Mouse (Mus musculus) neural tube, embryonic 11.5 days (tissue): Measurements from ENCODE around the gene 9430038I01Rik. TPM values are rescaled to one million over a fixed set of nuclear protein-coding genes. Genes with fewer than 3 reads are reported as not detected.

Source experiments
- ATAC-seq: fragments of 200-750 bp; cut with Nextera tagmentation; 2 replicates; pipeline ENCODE4 v1.8.0; 2017; ENCODE audit warnings: moderate number of reproducible peaks, mild to moderate bottlenecking, moderate TSS enrichment, moderate library complexity; ENCODE audit not compliant: insufficient read depth, low FRiP score, low TSS enrichment
- DNase-seq: peaks from one replicate; pipeline ENCODE4 v3.0.0-alpha.2; 2015; ENCODE audit warnings: low spot score
- H3K27ac ChIP-seq: fragments of 300-500 bp; sonication (generic); 2 replicates; pipeline ENCODE4 v1.5.1; 2014; ENCODE audit warnings: low read depth, mild to moderate bottlenecking, low read length
- H3K27me3 ChIP-seq: fragments of 300-500 bp; sonication (generic); 2 replicates; pipeline ENCODE4 v1.6.1; 2014; ENCODE audit warnings: mild to moderate bottlenecking, low read length, mixed read lengths; ENCODE audit not compliant: control insufficient read depth, insufficient read depth
- H3K36me3 ChIP-seq: fragments of 300-500 bp; sonication (generic); 2 replicates; pipeline ENCODE4 v1.6.1; 2014; ENCODE audit warnings: mild to moderate bottlenecking, low read length, moderate library complexity, mixed read lengths; ENCODE audit not compliant: control insufficient read depth, insufficient read depth
- H3K4me1 ChIP-seq: fragments of 300-500 bp; sonication (generic); 2 replicates; pipeline ENCODE4 v1.6.1; 2014; ENCODE audit warnings: low read length, mixed read lengths; ENCODE audit not compliant: control insufficient read depth, insufficient read depth
- H3K4me2 ChIP-seq: fragments of 300-500 bp; sonication (generic); 2 replicates; pipeline ENCODE4 v1.6.1; 2014; ENCODE audit warnings: low read depth, mild to moderate bottlenecking, moderate library complexity
- H3K4me3 ChIP-seq: fragments of 300-500 bp; sonication (generic); 2 replicates; pipeline ENCODE4 v1.5.1; 2014; ENCODE audit warnings: low read depth, low read length
- H3K9ac ChIP-seq: fragments of 300-500 bp; sonication (generic); 2 replicates; pipeline ENCODE4 v1.6.1; 2014; ENCODE audit warnings: mild to moderate bottlenecking, low read length
- H3K9me3 ChIP-seq: fragments of 300-500 bp; sonication (generic); 2 replicates; pipeline ENCODE4 v1.6.1; 2016; ENCODE audit warnings: low read length; ENCODE audit not compliant: control insufficient read depth
- WGBS: fragments of 180-500 bp; shearing (Covaris S2); extraction: QIAGEN DNeasy Blood & Tissue Kit; methylation state at CpG from one replicate; pipeline ENCODE4 v1.1.7; 2014; 5-methylcytosine and 5-hydroxymethylcytosine counted together
- polyA plus RNA-seq: library from polyadenylated mRNA; unstranded; fragments of >200 nt; fragmentation: Nextera tagmentation; extraction: Ambion mirVana; gene quantifications from 2 replicates; pipeline ENCODE4 v1.2.1, GENCODE M21; 2014

9430038I01Rik gene
- polyA plus RNA-seq, 1 experiment from 2014 or later = 17.4 TPM

DNA sequence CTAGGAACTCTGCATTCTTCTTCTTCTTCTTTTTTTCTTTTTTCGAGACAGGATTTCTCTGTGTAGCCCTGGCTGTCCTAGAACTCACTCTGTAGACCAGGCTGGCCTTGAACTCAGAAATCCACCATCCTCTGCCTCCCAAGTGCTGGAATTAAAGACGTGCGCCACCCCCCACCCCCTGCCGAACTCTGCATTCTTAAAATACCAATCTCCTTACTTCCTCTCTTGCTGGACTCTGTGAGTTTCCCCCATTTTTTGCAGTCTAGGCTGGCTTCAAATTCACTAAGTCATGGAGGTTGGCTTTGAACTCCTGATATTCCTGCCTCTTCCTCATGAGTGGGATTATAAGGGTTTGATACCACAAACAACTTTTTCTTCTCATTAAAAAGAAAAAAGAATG lies 16.1 kb upstream of the 9430038I01Rik start:
- 66% methylated on average over 4 of the region's 4 CpGs for WGBS
- Histone ChIP-seq H3K27ac (no peak overlapping the region), H3K4me1 (no peaks in the 10 kb centered on the region), H3K9ac (no peak overlapping the region), H3K4me3 (no peak overlapping the region), H3K9me3 (no peaks in the 10 kb centered on the region), H3K36me3 (no peaks in the 10 kb centered on the region), H3K27me3 (no peaks in the 10 kb centered on the region), H3K4me2 (no peak overlapping the region)
- DNase-seq = no peak
- ATAC-seq = no peak

DNA sequence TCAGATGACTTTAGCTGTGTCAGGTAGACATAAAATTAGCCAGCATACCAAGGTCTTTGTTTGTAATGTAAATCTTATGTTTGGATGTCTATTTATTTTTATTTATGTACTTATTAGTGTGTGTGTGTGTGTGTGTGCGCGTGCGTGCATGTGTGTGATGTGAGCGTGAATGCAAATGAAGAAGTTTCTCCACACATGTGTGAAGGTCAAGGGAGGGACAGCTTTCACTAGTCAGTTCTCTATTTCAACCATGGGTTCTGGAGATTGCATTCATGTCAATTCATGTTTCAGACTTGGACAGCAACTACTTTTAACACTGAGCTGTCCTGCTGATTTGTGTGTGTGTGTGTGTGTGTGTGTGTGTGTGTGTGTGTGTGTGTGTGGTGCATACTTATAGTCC lies 10.7 kb upstream of the 9430038I01Rik start:
- WGBS = 94% methylated on average over 4 of the region's 4 CpGs
- Histone ChIP-seq H3K9me3 (no peaks in the 10 kb centered on the region), H3K27me3 (no peaks in the 10 kb centered on the region), H3K4me1 (no peaks in the 10 kb centered on the region), H3K27ac (no peak overlapping the region), H3K4me3 (no peak overlapping the region), H3K9ac (no peak overlapping the region), H3K4me2 (no peak overlapping the region), H3K36me3 (no peaks in the 10 kb centered on the region)
- no peak for DNase-seq
- no peak for ATAC-seq

DNA sequence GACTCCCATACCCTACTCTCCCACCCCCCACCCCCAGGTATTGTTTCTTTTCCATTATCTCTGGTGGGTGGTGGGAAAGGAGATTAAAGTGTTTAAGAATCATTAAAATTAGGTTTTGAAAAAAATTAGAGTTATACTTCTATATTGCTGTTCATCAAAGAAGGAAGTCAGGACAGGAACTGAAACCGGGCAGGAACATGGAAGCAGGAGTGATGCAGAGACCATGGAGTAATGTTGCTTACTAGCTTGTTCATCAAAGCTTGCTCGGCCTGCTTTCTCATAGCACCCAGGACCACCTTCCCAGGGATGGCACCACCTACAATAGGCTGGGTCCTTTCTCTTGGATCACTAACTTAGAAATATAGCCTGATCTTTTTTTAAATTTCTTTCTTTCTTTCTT lies 10.0 kb upstream of the 9430038I01Rik start:
- Histone ChIP-seq H3K27ac (no peak overlapping the region), H3K36me3 (no peaks in the 10 kb centered on the region), H3K4me3 (no peak overlapping the region), H3K4me1 (no peaks in the 10 kb centered on the region), H3K9ac (no peak overlapping the region), H3K4me2 (no peak overlapping the region), H3K27me3 (no peaks in the 10 kb centered on the region), H3K9me3 (no peaks in the 10 kb centered on the region)
- ATAC-seq = no peak
- 89% methylated on average over 2 of the region's 2 CpGs for WGBS
- DNase-seq = no peak

DNA sequence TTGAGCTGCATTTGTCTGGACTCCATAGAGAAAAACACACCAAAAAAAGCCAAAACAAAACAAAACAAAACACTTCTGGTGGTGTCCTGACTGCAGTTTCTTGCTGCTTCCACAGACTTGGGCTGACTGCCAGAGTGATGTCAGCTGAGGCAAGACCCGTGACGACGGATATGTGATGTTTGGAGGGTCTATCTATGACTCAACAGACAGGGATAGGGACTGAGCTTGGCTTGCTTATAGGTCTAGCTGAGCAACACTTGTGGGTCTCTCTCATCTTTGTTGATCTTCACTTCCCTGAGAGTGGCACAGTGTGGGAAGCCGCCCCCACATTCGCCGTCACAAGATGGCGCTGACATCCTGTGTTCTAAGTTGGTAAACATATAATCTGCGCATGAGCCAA lies 4.1 kb upstream of the 9430038I01Rik start:
- ATAC-seq (no peak), DNase-seq (no peak)
- Histone ChIP-seq H3K9me3 (no peaks in the 10 kb centered on the region), H3K36me3 (no peaks in the 10 kb centered on the region), H3K27ac (no peak overlapping the region), H3K4me2 (no peak overlapping the region), H3K4me1 (no peaks in the 10 kb centered on the region), H3K4me3 (no peak overlapping the region), H3K9ac (no peak overlapping the region), H3K27me3 (no peaks in the 10 kb centered on the region)
- WGBS = 90% methylated on average over 7 of the region's 8 CpGs

DNA sequence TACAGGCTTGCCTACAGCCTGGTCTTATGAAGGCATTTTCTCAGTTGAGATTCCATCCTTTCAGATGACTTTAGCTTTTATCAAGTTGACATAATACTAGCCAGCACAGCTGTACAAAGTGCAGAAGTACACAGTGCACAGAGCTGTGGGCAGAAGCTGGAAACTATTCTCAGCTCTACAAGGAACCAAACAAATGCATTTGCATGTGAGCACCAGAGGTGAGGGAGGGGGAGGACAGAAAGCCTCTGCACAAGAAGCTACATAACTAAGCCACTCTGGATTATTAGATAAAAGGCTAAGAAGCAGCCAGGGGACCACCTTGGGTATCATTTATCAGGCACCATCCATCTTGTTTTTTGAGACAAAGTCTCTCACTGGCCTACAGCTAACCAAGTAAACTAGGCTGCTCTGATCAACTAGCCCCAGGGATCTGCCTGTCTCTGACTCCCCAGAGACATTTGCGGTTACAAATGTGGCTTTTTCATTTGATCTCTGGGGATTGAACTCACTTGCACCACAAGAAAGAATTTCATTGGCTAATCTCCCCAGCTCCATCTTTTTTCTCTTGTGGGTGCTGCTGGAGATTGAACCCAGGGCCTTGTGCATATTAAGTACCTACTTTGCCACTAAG lies 3.0 kb downstream of the 9430038I01Rik start:
- DNase-seq (no peak), ATAC-seq (no peak)
- H3K4me2 ChIP-seq = no peak overlapping the region
- H3K27ac ChIP-seq = no peak overlapping the region
- WGBS = 91% methylated on average over 1 of the region's 1 CpGs
- no peaks in the 10 kb centered on the region for H3K9me3 ChIP-seq
- H3K9ac ChIP-seq = no peak overlapping the region
- no peaks in the 10 kb centered on the region for H3K36me3 ChIP-seq
- H3K4me1 ChIP-seq = no peaks in the 10 kb centered on the region
- no peak overlapping the region for H3K4me3 ChIP-seq
- no peaks in the 10 kb centered on the region for H3K27me3 ChIP-seq

DNA sequence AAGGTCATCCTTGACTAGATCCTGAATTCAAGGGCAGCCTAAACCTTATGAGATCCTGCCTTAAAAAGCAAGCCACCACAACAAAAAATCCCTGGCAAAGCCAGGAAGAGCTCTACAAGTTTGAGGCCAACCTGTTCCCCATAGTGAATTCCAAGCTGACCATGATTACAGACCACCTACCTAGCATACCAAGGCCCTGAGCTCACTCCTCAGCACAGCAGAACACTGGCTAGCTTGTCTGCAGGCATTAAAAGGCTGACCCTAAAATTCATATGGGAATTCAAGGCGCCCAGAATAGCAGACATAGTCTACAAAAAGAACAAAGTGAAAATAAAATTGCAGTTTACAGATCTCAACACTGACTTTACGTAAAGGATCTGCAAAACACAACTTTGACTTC lies 6.4 kb downstream of the 9430038I01Rik start:
- H3K27me3 ChIP-seq = no peaks in the 10 kb centered on the region
- DNase-seq = no peak
- no peaks in the 10 kb centered on the region for H3K36me3 ChIP-seq
- no peak overlapping the region for H3K4me2 ChIP-seq
- H3K27ac ChIP-seq = no peak overlapping the region
- H3K9me3 ChIP-seq = no peaks in the 10 kb centered on the region
- no peak for ATAC-seq
- no peaks in the 10 kb centered on the region for H3K4me1 ChIP-seq
- WGBS = 89% methylated on average over 2 of the region's 2 CpGs
- H3K9ac ChIP-seq = no peak overlapping the region
- H3K4me3 ChIP-seq = no peak overlapping the region

DNA sequence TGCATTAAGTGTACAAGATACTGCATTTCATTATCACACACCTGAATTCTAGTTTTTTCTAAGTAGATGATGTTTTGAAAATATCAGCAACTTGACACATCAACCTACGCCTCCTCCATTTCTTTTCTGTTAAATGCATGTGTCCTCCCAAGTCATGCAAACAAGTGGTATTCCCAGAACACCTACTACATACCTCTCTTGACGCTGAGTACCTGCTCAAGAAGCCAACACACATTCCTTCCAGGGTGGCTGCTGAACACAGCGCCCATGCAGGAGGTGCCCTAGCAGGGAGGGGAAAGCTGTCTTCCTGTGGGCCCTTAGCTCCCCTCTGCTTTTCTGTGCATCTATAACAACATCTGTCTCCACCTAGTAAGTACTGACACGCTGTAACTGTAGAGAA lies 11.6 kb downstream of the 9430038I01Rik start:
- no peaks in the 10 kb centered on the region for H3K27me3 ChIP-seq
- no peak overlapping the region for H3K4me2 ChIP-seq
- H3K36me3 ChIP-seq = no peaks in the 10 kb centered on the region
- WGBS = 93% methylated on average over 4 of the region's 4 CpGs
- no peak for ATAC-seq
- H3K9ac ChIP-seq = no peak overlapping the region
- no peak overlapping the region for H3K27ac ChIP-seq
- no peak overlapping the region for H3K4me3 ChIP-seq
- no peaks in the 10 kb centered on the region for H3K4me1 ChIP-seq
- H3K9me3 ChIP-seq = no peaks in the 10 kb centered on the region
- no peak for DNase-seq

DNA sequence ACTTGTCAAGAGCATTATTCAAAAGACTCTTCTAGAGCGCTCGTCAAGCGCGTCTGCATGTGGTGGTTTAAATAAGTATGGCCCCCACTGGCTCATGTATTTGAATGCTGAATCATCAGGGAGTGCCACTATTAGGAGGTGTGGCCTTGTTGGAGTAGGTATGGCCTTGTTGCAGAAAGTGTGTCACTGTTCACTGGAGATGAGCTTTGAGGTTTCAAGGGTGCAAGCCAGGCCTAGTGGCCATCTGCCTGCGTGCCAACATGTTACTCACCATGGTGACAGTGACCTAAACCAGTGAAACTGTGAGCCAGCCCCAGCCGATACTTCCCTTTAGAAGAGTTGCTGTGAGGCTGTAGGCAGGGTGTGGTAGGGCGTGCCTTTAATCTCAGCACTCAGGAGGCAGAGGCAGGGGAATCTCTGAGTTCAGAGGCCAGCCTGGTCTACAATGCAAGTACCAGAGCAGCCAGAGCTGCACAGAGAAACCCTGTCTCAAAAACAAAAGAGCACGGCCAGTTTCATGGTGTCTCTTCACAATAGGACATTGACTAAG lies 13.1 kb downstream of the 9430038I01Rik start:
- no peak for DNase-seq
- ATAC-seq = no peak
- Histone ChIP-seq H3K4me3 (no peak overlapping the region), H3K9me3 (no peaks in the 10 kb centered on the region), H3K36me3 (no peaks in the 10 kb centered on the region), H3K27ac (no peak overlapping the region), H3K4me1 (no peaks in the 10 kb centered on the region), H3K9ac (no peak overlapping the region), H3K27me3 (no peaks in the 10 kb centered on the region), H3K4me2 (no peak overlapping the region)
- 91% methylated on average over 8 of the region's 8 CpGs for WGBS

DNA sequence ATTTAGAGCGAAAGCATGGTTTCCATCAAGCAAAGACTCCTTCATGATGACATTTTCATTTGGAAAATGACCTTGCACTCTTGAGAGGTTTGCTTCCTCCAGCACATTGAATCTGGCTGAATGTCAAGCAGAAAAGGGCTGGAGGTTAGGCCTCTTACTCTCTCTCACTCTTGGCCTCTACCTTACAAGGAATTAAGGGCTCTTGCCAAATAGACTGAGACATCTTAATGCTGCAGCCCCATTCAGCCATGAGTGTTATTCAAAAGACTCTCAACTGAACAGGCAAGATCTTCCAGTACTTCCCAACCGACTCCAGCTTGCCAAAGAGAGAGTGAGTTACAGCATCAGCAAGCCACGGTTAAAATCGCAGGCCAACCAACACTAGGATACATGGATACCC lies 15.1 kb downstream of the 9430038I01Rik start:
- 89% methylated on average over 4 of the region's 4 CpGs for WGBS
- ATAC-seq (no peak), DNase-seq (no peak)
- Histone ChIP-seq H3K4me1 (no peaks in the 10 kb centered on the region), H3K4me3 (no peak overlapping the region), H3K27ac (no peak overlapping the region), H3K4me2 (no peak overlapping the region), H3K9ac (no peak overlapping the region), H3K36me3 (no peaks in the 10 kb centered on the region), H3K27me3 (no peaks in the 10 kb centered on the region), H3K9me3 (no peaks in the 10 kb centered on the region)
